Mouse (Mus musculus): Measurements from ENCODE around the gene Sphk1. TPM values are rescaled to one million over a fixed set of nuclear protein-coding genes. Genes with fewer than 3 reads are reported as not detected.
A peak's percentile ranks its signal among the peaks of the same experiment; 100 is the strongest.

Gene Sphk1
- total RNA-seq, 2 experiments from 2014 or later, result 6.1 to 6.8 TPM

DNA sequence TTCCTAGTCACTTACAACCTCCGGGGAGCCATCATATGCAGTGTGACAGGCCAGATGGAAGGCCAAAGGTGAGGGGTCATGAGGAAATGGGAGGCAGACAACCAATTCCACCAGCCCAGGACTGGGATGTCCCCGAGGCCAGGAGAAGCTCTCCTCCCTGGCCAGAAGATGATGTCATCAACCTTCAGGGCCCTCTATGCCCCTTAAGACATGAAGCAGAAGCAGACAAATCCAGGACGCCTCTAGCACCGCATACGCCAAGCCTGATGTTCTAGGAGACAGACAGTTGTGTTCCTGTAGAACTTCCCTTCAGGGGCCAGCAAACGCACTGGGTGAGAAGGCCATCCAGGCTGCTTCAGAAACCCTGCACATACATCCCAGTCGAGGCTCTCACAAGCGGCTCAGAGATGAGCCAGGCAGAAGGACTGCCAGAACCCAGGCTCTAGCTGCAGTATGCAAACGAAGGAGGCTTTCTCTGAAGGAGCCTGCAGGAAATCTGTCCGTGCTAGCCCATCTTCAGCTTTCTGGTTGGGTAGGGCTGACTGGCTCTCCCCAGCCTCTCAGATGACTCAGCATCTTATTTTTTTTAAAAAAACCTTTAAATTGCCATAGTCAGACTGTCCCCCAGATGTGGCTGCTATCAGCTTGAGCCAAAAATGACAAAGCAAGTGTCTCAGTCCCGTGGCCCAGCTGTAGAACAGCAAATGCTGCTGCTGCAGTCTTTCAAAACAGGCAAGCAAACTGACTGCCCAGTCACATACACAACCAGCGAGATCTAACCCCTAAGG lies 42.2 kb downstream of the Sphk1 start:
- Histone ChIP-seq H3K27ac (peak overlapping the region; percentile 82), H3K4me3 (no peak overlapping the region)
- no peak for TF ChIP-seq CTCF (IDR thresholded peaks at IDR 0.05)
- intact Hi-C loops (cut with DNase I), result no loop called here
- peak; percentile 28 to 45 for DNase-seq (ENCODE audit: extremely low spot score in 1 of 2, low spot score in 2 of 2)

DNA sequence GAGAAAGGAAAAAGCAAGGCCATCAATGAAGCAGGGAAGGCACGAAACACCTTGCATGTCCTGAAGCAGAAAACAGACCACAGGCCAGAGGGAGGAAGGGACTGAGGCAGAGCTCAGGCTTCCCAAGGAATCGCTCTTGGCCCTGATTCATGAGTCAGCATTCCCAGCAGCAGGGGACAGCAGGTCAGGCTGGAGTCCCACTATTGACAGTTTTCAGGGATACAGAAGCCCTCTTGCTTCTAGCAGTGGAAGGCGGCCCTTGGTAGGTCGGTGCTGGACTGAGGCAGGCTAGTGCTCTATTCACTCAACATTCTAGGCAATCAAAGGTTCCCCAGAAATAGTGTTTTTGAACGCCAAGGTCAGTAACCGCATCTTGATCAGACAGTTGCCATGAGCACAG lies 43.8 kb downstream of the Sphk1 start:
- no peak for TF ChIP-seq CTCF (IDR thresholded peaks at IDR 0.05)
- no peak overlapping the region for H3K4me3 ChIP-seq
- intact Hi-C loops (cut with DNase I), result no loop called here
- no peak overlapping the region for H3K27ac ChIP-seq
- no peak for DNase-seq (ENCODE audit: extremely low spot score in 1 of 2, low spot score in 2 of 2)

DNA sequence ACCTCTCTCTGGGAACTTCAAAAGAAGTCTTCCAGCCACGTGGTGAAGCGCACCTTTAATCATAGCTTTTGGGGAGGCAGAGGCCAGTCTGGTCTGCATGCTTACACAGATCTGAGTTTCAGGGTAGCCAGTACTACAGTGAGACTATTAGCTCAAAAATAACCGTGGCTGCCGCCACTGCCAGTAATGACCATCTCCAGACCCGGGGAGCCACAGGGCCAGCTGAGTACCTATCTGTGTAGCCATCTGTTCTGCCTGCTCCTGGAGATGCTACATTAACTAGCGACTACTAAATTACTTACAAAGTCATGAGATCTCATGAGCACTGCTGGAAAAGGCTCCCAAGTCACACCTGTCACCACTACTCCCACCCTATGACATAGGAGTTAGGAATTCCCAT lies 44.3 kb downstream of the Sphk1 start:
- no peak overlapping the region for H3K27ac ChIP-seq
- intact Hi-C loops (cut with DNase I), result no loop called here
- no peak for DNase-seq (ENCODE audit: extremely low spot score in 1 of 2, low spot score in 2 of 2)
- no peak for TF ChIP-seq CTCF (IDR thresholded peaks at IDR 0.05)
- no peak overlapping the region for H3K4me3 ChIP-seq

DNA sequence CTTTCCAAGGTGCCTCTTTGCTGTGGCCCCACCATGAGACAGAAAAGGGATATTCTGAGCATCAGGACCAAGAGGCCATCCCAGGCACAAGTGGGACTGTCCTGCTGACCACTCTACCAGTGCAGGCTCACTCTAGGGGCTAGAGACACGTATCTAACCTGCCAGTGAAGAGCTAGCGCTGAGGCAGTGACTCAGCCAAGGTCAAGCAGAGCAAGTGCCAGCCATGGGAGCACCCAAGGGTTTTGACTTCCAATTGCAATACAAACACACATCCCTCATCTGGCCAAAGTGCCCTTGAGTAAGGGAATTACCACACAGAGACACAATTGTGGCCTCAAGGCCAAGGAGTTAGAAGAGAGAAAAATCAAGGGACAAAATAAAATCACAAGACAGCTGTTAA lies 44.7 kb downstream of the Sphk1 start:
- H3K4me3 ChIP-seq, result no peak overlapping the region
- intact Hi-C loops (cut with DNase I), result no loop called here
- no peak for TF ChIP-seq CTCF (IDR thresholded peaks at IDR 0.05)
- no peak for DNase-seq (ENCODE audit: extremely low spot score in 1 of 2, low spot score in 2 of 2)
- no peak overlapping the region for H3K27ac ChIP-seq

DNA sequence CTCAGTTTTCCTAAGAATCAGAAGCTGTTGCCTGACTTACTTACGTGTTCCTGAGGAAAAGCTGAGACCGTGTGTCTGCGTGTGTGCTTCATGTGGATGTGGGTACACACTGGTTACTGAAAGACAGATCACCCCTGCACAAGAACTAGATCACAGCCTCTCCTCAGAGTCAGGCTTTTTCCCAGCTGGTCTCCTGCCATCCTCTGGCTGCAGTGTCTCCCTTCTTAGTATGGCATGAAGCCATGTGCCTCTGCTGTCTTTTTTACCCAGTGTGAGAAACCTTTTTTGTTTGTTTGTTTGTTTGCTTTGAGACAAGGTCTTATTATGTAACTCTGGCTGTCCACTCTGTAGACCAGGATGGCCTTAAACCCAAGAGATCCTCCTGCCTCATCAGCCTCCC lies 48.6 kb downstream of the Sphk1 start:
- TF ChIP-seq CTCF (IDR thresholded peaks at IDR 0.05), result no peak
- DNase-seq (ENCODE audit: extremely low spot score in 1 of 2, low spot score in 2 of 2), result no peak
- Histone ChIP-seq H3K27ac (no peak overlapping the region), H3K4me3 (no peak overlapping the region)
- intact Hi-C loops (cut with DNase I), result no loop called here

DNA sequence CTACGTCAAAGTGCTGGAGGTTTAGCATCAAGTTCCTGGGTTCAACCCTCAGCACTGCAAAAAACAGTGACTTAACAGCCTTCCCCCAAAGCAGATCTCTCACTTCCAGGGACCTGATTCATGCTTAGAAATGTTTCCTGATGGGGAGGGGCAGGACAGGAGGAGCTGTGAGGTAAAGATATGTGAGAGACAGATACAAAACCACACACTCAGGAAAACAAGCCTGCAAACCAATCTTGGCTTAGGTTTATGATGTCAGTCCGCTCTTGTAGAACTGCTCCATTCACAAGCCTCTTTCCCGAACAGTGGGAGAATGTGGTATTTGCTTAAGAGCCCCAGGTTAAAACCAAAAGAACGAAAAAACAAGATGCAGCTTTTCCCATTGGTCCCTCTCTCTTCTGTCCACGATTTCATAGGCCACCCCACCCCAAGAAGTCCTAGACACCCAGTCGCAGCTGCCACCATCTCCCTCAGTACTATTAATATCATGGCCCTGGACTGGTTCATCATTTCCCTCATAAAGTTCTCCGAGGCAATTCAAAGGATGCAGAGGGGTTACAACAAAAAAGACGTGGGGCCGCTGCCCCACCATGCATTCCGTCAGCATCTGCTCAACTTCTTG lies 49.4 kb downstream of the Sphk1 start:
- no peak for TF ChIP-seq CTCF (IDR thresholded peaks at IDR 0.05)
- Histone ChIP-seq H3K27ac (peak overlapping the region; percentile 91), H3K4me3 (peak overlapping the region; percentile 95)
- intact Hi-C loops (cut with DNase I), result no loop called here
- no peak for DNase-seq (ENCODE audit: extremely low spot score in 1 of 2, low spot score in 2 of 2)

DNA sequence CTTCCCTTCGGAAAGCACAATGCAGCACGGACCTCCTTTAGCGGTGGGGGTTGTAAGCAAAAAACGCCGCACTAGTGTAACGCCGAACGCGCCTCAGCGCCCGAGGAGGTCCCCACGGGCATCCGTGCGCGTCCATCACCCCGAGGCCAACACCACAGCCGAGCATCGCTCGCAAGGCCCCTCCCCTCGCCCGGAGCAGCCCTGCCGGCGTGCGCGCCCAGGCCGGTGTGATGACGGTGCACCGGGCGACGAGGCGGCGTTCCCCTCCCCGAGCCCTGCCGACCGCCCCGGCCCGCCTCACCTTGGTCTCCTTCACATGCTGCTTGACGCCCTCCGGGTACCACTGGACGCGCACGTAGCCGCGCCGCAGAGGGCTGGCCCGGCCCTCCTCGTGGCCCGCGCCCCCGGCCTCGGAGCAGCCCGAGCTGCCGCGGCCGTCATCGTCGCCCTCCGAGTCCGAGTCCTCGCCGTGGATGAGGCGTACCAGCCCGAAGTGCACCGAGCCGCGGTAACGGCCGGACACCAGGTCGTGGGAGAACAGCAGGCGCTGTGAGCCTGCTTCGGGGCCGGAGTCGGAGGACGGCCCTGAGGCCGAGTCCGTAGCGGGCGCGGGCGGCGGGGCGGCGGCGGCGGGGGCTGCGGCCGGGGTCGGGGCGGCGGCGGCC lies 50.1 kb downstream of the Sphk1 start:
- Histone ChIP-seq H3K4me3 (peak overlapping the region; percentile 95), H3K27ac (peak overlapping the region; percentile 91)
- DNase-seq (ENCODE audit: extremely low spot score in 1 of 2, low spot score in 2 of 2), result peak; percentile 56 to 63
- TF ChIP-seq CTCF (IDR thresholded peaks at IDR 0.05), result no peak
- intact Hi-C loops (cut with DNase I), result no loop called here

DNA sequence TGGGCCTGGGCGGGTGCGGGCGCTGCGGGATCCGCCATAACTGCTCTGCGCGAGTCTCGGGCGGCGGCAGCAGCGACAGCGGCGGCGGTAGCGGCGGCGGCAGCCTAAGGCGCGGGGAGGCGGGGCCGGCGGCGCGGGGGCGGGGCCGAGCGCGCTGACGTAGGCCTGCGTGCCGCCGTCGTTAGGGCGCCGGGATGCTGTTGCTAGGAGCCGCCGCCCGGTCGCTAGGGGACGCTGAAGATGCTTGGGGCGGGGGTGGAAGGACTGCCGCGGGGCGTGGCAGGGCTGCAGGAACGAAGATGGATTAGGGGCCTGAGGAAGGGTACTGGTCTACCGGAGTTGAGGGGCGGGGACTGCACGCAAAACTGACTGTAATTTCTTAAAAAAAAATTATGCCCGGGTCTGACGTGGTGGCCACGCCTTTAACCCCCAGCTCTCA lies 50.7 kb downstream of the Sphk1 start, which contains the start of gene Ube2o:
Gene Ube2o (minus strand): TSS at position 72 of the 439 bp plus-strand sequence.
- Histone ChIP-seq H3K4me3 (peak within 1 kb of the TSS; percentile 95), H3K27ac (peak within 1 kb of the TSS; percentile 91)
- intact Hi-C loops (cut with DNase I), result no loop called here
- peak; percentile 91 to 92 for DNase-seq (ENCODE audit: extremely low spot score in 1 of 2, low spot score in 2 of 2)
- peak; percentile 52 for TF ChIP-seq CTCF (IDR thresholded peaks at IDR 0.05)

DNA sequence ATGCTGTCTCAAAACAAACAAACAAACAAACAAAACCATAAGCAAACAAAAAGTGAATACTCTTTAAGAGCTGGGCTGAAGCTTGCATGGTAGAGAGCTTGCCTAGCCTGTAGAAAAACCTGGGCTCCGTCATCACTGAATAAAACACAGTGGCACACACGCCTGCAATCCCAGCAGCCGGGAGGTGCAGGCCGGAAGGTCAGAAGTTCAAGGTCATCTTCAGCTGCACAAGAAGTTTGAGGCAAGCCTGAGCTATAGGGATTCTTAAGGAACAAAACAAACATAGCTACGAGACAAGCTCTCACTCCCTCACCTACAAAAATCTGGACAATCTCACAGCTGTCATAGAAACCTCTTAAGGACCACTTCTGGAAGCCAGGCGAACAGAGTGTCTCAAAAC lies 55.0 kb downstream of the Sphk1 start:
- DNase-seq (ENCODE audit: extremely low spot score in 1 of 2, low spot score in 2 of 2), result no peak
- TF ChIP-seq CTCF (IDR thresholded peaks at IDR 0.05), result no peak
- Histone ChIP-seq H3K27ac (no peak overlapping the region), H3K4me3 (no peak overlapping the region)
- intact Hi-C loops (cut with DNase I), result loop anchor here (5.0 kb wide), 1 partner anchor 227 kb away; no protein-coding TSS in a partner anchor

Other genes starting within 250 kb of the Sphk1 start
- not detected for gene Galr2, start 250.0 kb upstream of the Sphk1 start, total RNA-seq (2021)
- 10 to 100 TPM; 89.8 to 98.5 TPM for gene Exoc7, start 223.7 kb upstream of the Sphk1 start, total RNA-seq (2021)
- gene Foxj1, start 195.5 kb upstream of the Sphk1 start, total RNA-seq (2021), result 1 to 10 TPM; 4.2 to 4.4 TPM
- gene Rnf157, start 117.9 kb upstream of the Sphk1 start, total RNA-seq (2021), result 100 to 1,000 TPM; 256 to 285 TPM
- gene Ubald2, start 96.8 kb upstream of the Sphk1 start, total RNA-seq (2021), result 10 to 100 TPM; 27.2 to 28.0 TPM
- gene Qrich2, start 64.7 kb upstream of the Sphk1 start, total RNA-seq (2021), result under 1 TPM in 1 of 2 experiments, not detected in 1; 0.16 TPM
- gene Prpsap1, start 36.7 kb upstream of the Sphk1 start, total RNA-seq (2021), result 10 to 100 TPM; 78.3 to 85.6 TPM
- gene Ube2o, start 50.5 kb downstream of the Sphk1 start, total RNA-seq (2021), result 100 to 1,000 TPM; 123 to 125 TPM
- gene Aanat, start 55.5 kb downstream of the Sphk1 start, total RNA-seq (2021), result 1 to 10 TPM; 1.3 to 2.2 TPM
- 1 to 10 TPM; 1.9 to 2.0 TPM for gene Rhbdf2, start 96.1 kb downstream of the Sphk1 start, total RNA-seq (2021)
- 1 to 10 TPM; 5.4 to 5.8 TPM for gene Prcd, start 122.6 kb downstream of the Sphk1 start, total RNA-seq (2021)
- gene Cygb, start 123.4 kb downstream of the Sphk1 start, total RNA-seq (2021), result 10 to 100 TPM; 42.8 to 45.3 TPM
- gene St6galnac1, start 244.6 kb downstream of the Sphk1 start, total RNA-seq (2021), result not detected